Mouse (Mus musculus) liver, embryonic 16.5 days (tissue): Measurements from ENCODE around the gene Bhlhe40. TPM values are rescaled to one million over a fixed set of nuclear protein-coding genes. Genes with fewer than 3 reads are reported as not detected.

Experiments
- ATAC-seq: fragments of 200-750 bp; cut with Nextera tagmentation; 2 replicates; pipeline ENCODE4 v1.8.0; 2017; ENCODE audit warnings: low read depth, mild to moderate bottlenecking, moderate number of reproducible peaks, moderate library complexity
- H3K27ac ChIP-seq: fragments of 300-500 bp; sonication (generic); 2 replicates; pipeline ENCODE4 v1.5.1; 2014; ENCODE audit warnings: mild to moderate bottlenecking, low read length
- H3K27me3 ChIP-seq: fragments of 300-500 bp; sonication (generic); 2 replicates; pipeline ENCODE4 v1.6.1; 2014; ENCODE audit warnings: low read depth, low read length, mixed read lengths; ENCODE audit not compliant: control insufficient read depth, insufficient read depth
- H3K36me3 ChIP-seq: fragments of 300-500 bp; sonication (generic); 2 replicates; pipeline ENCODE4 v1.6.1; 2014; ENCODE audit warnings: mild to moderate bottlenecking; ENCODE audit not compliant: control insufficient read depth, insufficient read depth
- H3K4me1 ChIP-seq: fragments of 300-500 bp; sonication (generic); 2 replicates; pipeline ENCODE4 v1.6.1; 2014; ENCODE audit warnings: low read depth, low read length, mixed read lengths; ENCODE audit not compliant: control insufficient read depth
- H3K4me2 ChIP-seq: fragments of 300-500 bp; sonication (generic); 2 replicates; pipeline ENCODE4 v1.6.1; 2014; ENCODE audit warnings: low read depth, low read length, mixed read lengths
- H3K4me3 ChIP-seq: fragments of 300-500 bp; sonication (generic); 2 replicates; pipeline ENCODE4 v1.5.1; 2014; ENCODE audit warnings: low read depth, mild to moderate bottlenecking, low read length
- H3K9ac ChIP-seq: fragments of 300-500 bp; sonication (generic); 2 replicates; pipeline ENCODE4 v1.6.1; 2014; ENCODE audit warnings: low read depth, low read length
- H3K9me3 ChIP-seq: fragments of 300-500 bp; sonication (generic); replicated peaks from 2 replicates; pipeline ENCODE4 v1.6.1; 2016; ENCODE audit warnings: low read length; ENCODE audit not compliant: control insufficient read depth
- WGBS: fragments of 180-500 bp; shearing (Covaris S2); extraction: QIAGEN DNeasy Blood & Tissue Kit; methylation state at CpG from one replicate; pipeline ENCODE4 v1.1.7; 2014; ENCODE audit not compliant: insufficient replicate concordance; 5-methylcytosine and 5-hydroxymethylcytosine counted together
- polyA plus RNA-seq: library from polyadenylated mRNA; unstranded; fragments of >200 nt; fragmentation: Nextera tagmentation; extraction: Ambion mirVana; gene quantifications from 2 replicates; pipeline ENCODE4 v1.2.1, GENCODE M21; 2015

The Bhlhe40 gene
- polyA plus RNA-seq, 1 experiment from 2014 or later, result 21.3 TPM

DNA sequence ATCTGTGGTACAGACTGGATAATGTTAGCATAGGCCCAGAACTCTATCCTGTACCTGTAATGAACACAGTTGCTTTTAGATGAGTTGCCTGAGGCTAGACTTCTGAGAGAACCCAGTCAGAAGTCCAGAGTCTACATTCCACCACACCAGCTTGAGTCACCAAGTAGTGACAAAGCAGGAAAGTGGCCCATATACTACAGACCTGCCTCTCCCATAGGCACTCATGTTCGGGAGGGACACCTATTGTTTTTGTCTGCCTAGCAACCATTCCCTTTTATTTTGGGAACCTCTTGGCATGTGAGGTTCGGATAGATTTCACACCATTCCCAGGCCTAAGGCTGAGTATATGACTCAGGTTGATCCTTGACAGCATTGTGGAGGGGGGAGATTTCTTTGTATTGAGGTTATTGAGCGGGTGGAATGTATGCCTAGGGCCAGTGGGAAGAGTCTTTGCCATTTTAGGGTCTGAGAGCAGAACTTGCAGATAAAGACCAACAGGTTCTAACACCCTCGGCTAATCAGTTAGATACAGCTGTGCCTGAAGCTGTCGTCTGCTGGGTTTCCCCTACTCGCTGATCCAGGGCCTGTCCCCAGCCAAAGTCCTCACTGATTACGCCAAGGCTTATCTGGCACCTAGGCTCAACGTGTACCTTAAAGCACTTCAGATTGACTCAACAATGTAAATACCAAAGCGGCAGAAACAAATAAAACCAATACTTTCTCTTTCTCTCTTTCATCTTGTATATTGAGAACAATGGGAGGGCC, 44.1 kb downstream of the Bhlhe40 start:
- H3K27ac ChIP-seq, result no peak overlapping the region
- ATAC-seq, result peak; percentile 87

DNA sequence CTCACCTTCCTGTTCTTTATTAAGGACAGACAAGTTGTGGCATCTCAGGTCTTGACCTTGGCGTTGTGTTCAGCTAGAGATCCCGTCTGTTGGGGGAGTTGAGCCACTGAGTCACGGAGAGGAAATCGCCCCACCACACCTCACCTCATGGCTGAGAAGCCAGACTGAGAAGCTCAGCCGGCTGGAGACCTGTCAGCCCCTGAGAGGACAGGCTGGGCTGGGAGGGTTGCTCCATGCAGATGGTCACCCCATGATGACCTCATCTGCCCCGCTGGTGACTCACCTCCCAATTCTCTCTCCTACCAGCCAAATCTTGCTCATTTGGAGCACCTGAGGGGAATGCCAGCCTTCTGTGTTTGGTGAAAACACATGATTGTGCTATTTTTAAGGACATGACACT, 45.5 kb downstream of the Bhlhe40 start:
- H3K36me3 ChIP-seq, result no peaks in the 10 kb centered on the region
- H3K27ac ChIP-seq, result no peak overlapping the region
- WGBS, result 63% methylated on average over 6 of the region's 6 CpGs
- peaks cover 10% of the 10 kb centered on the region for H3K27me3 ChIP-seq
- ATAC-seq, result no peak
- H3K4me3 ChIP-seq, result no peak overlapping the region
- no peak overlapping the region for H3K9ac ChIP-seq
- H3K4me1 ChIP-seq, result peaks cover 4% of the 10 kb centered on the region; the same call in 1 of the 2 replicates
- H3K9me3 ChIP-seq, result no peaks in the 10 kb centered on the region
- no peak overlapping the region for H3K4me2 ChIP-seq

More for the DNA sequence above, 44.1 kb downstream of the Bhlhe40 start:
- Histone ChIP-seq H3K27me3 (peaks cover 7% of the 10 kb centered on the region), H3K4me3 (no peak overlapping the region), H3K4me2 (no peak overlapping the region), H3K9ac (no peak overlapping the region), H3K4me1 (peaks cover 4% of the 10 kb centered on the region; the same call in 1 of the 2 replicates), H3K9me3 (no peaks in the 10 kb centered on the region), H3K36me3 (no peaks in the 10 kb centered on the region)
- WGBS, result 18% methylated on average over 9 of the region's 9 CpGs

DNA sequence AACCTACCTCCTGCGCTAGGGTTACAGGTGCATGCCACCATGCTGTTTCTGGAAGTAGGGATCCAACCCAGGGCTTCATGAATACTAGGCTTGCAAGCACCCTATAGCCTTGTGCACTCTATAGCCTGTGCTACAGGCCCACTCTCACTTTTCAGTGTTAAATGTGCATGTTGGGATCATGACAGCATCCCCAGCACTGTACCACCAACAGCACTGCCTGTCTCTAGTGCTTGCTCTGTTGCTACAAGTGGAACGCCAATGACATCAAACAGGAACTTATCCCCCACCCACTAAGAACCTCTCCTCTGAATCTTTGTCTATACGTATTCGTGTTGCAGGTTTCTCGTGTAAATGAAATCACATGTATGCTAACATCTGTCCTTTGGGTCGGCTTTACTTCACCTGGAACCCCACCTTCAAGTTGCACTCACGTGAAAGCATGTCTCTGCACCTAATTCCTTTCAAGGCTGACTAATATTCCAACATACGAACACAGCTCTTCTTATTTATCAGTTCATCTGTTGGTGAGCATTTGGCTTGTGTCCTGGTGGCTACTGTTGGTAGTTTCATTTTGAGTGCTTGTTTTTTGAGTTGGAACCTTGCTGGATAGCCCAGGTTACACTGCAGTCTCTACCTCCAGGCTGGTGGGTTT, 46.7 kb downstream of the Bhlhe40 start:
- 56% methylated on average over 8 of the region's 8 CpGs for WGBS
- Histone ChIP-seq H3K36me3 (no peaks in the 10 kb centered on the region), H3K9ac (no peak overlapping the region), H3K27ac (no peak overlapping the region), H3K4me2 (no peak overlapping the region), H3K27me3 (peaks cover 10% of the 10 kb centered on the region), H3K4me1 (peaks cover 4% of the 10 kb centered on the region; the same call in 1 of the 2 replicates), H3K4me3 (no peak overlapping the region), H3K9me3 (no peaks in the 10 kb centered on the region)
- ATAC-seq, result no peak

GRCm38 (mm10) chr6:108709131-108709470, 48.7 kb downstream of the Bhlhe40 start:
- WGBS, result 12% methylated on average over 9 of the region's 9 CpGs
- Histone ChIP-seq H3K4me1 (peaks cover 4% of the 10 kb centered on the region; the same call in 1 of the 2 replicates), H3K9ac (no peak overlapping the region), H3K36me3 (no peaks in the 10 kb centered on the region), H3K9me3 (no peaks in the 10 kb centered on the region), H3K4me2 (0 out of 2 replicates have a peak overlapping the region, but pooled peaks have one; percentile 54), H3K27me3 (peaks cover 10% of the 10 kb centered on the region), H3K27ac (no peak overlapping the region), H3K4me3 (no peak overlapping the region)
- no peak for ATAC-seq

DNA sequence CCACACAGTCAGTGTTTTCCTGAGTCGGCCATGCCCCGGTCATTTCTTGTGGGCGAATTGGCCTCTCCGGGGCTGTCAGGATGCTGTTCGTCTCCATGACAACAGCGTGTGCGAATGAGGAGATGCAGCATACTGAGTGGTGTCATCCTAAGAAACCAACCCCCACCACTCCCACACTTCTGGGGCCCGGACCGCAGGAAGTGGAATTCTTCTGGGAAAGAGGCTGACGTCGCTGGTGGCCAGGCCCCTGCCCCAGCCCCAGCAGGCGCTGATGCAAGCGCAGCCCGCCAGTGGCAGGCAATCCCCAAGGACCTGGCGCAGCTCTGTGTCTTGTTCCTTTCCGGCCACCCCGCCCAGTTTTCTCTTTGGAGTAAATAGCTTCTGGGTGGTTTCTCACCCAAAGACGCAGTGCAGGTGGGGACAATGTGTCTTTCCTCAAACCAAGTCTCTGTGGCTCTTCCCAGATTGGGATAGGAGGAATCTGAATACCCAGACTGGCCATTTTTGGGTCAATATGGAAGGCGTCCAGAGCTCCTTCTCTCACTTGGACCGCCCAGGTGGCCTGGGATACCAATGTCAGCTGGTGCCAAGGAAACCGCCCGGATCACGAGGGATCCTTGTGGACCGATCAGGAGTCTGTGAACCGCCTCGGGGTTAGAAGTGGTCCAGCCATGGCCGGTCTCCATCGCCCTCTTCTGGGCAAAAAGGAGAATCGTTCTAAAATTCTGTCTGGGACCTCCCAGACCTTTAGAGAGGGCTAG, 49.2 kb downstream of the Bhlhe40 start:
- Histone ChIP-seq H3K4me1 (peaks cover under 1% of the 10 kb centered on the region; the same call in 1 of the 2 replicates), H3K36me3 (no peaks in the 10 kb centered on the region), H3K27ac (no peak overlapping the region), H3K4me3 (peak overlapping the region; percentile 19; the same call in 1 of the 2 replicates), H3K9ac (no peak overlapping the region), H3K27me3 (peaks cover 10% of the 10 kb centered on the region), H3K9me3 (no peaks in the 10 kb centered on the region), H3K4me2 (peak overlapping the region; percentile 54)
- peak; percentile 70 for ATAC-seq
- under 1% methylated on average over 29 of the region's 29 CpGs for WGBS

- peaks cover 10% of the 10 kb centered on the region for H3K27me3 ChIP-seq
- WGBS, result 60% methylated on average over 3 of the region's 3 CpGs
- no peak for ATAC-seq
These were observed 50.2 kb downstream of the Bhlhe40 start for GRCm38 (mm10) chr6:108710667-108711066.

DNA sequence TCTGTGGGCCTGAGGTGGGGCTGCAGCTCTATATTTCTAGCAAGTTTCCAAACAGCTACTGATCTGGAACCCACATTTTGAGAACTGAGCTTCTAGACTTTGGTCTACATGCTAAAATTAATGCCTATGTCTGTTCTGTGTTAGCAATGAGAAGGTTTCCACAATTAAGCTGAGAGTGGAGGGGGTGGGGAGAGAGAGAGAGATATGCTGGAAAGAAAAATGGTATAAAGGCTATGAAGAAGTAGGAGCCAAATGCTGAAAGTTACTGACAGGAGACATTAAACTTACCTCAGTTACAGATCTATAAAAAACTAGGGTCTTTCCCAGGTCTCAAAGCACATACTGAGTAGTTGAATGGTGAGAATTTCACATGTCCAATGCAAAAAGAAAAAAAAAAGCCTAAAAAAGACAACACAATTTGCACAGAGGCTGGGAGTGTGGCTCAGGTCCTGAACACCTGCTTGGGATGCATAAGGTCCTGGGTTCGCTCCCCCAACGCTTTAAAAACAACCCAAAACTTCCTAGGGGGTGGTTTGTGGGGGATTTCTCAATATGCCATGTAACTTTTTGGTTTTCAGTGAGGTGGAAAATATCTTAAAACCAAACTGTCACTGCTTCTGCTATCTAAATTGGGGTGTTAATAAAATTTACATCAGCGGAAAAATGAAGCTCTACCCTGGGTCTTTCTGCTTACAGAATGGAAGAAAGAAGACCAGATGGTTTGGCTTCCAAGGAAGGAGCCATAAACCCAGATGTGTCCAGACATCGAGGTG, 50.9 kb downstream of the Bhlhe40 start:
- H3K27me3 ChIP-seq, result peaks cover 10% of the 10 kb centered on the region
- no peak for ATAC-seq
- no peak overlapping the region for H3K9ac ChIP-seq
- 53% methylated on average over 4 of the region's 4 CpGs for WGBS
- H3K4me1 ChIP-seq, result no peaks in the 10 kb centered on the region
- no peak overlapping the region for H3K4me2 ChIP-seq
- H3K4me3 ChIP-seq, result no peak overlapping the region
- H3K9me3 ChIP-seq, result no peaks in the 10 kb centered on the region
- no peak overlapping the region for H3K27ac ChIP-seq
- H3K36me3 ChIP-seq, result no peaks in the 10 kb centered on the region

More at GRCm38 (mm10) chr6:108710667-108711066, 50.2 kb downstream of the Bhlhe40 start:
- H3K9me3 ChIP-seq, result no peaks in the 10 kb centered on the region
- H3K36me3 ChIP-seq, result no peaks in the 10 kb centered on the region
- no peak overlapping the region for H3K4me2 ChIP-seq
- no peak overlapping the region for H3K9ac ChIP-seq
- no peaks in the 10 kb centered on the region for H3K4me1 ChIP-seq
- H3K27ac ChIP-seq, result no peak overlapping the region
- H3K4me3 ChIP-seq, result no peak overlapping the region

DNA sequence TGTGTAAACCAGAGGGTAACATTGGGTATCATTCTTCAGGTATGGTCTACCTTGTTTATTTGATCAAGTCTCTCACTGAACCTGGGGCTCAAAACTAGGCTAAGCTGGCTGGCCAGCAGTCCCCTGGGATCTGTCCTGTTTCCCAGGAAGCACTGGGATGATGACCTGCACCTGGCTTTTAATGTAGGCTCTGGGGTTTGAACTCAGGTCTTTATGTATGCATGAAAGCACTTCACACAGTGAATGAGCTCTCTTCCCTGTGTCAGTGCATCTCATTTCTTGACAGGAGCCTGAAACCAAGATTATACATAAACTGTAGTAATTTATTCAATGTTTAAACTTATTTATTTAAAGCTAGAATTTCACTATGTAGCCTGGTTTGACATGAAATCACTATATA, 51.7 kb downstream of the Bhlhe40 start:
- no peak overlapping the region for H3K4me3 ChIP-seq
- H3K4me1 ChIP-seq, result no peaks in the 10 kb centered on the region
- H3K27me3 ChIP-seq, result peaks cover 10% of the 10 kb centered on the region
- no peak overlapping the region for H3K9ac ChIP-seq
- H3K9me3 ChIP-seq, result no peaks in the 10 kb centered on the region
- no peak for ATAC-seq
- no peak overlapping the region for H3K27ac ChIP-seq
- no peak overlapping the region for H3K4me2 ChIP-seq
- no peaks in the 10 kb centered on the region for H3K36me3 ChIP-seq
